Mouse (Mus musculus) midbrain, embryonic 12.5 days (tissue): ENCODE measurements around the gene Astn1. TPM values are rescaled to one million over a fixed set of nuclear protein-coding genes. Genes with fewer than 3 reads are reported as not detected.

ENCODE experiments used
- ATAC-seq: fragments of 200-750 bp; cut with Nextera tagmentation; 2 replicates; pipeline ENCODE4 v1.8.0; 2017; ENCODE audit warnings: low read depth, moderate TSS enrichment, moderate library complexity; ENCODE audit not compliant: low FRiP score
- H3K27ac ChIP-seq: fragments of 300-500 bp; sonication (generic); replicated peaks from 2 replicates; pipeline ENCODE4 v1.5.1; 2016; ENCODE audit warnings: mild to moderate bottlenecking
- H3K27me3 ChIP-seq: fragments of 300-500 bp; sonication (generic); 2 replicates; pipeline ENCODE4 v1.6.1; 2016; ENCODE audit warnings: mild to moderate bottlenecking
- H3K36me3 ChIP-seq: fragments of 300-500 bp; sonication (generic); 2 replicates; pipeline ENCODE4 v1.6.1; 2016
- H3K4me1 ChIP-seq: fragments of 300-500 bp; sonication (generic); 2 replicates; pipeline ENCODE4 v1.6.1; 2016
- H3K4me2 ChIP-seq: fragments of 300-500 bp; sonication (generic); replicated peaks from 2 replicates; pipeline ENCODE4 v1.6.1; 2016; ENCODE audit warnings: mild to moderate bottlenecking, moderate library complexity
- H3K4me3 ChIP-seq: fragments of 300-500 bp; sonication (generic); 2 replicates; pipeline ENCODE4 v1.5.1; 2016; ENCODE audit warnings: mild to moderate bottlenecking
- H3K9ac ChIP-seq: fragments of 300-500 bp; sonication (generic); replicated peaks from 2 replicates; pipeline ENCODE4 v1.6.1; 2016; ENCODE audit warnings: mild to moderate bottlenecking, moderate library complexity
- H3K9me3 ChIP-seq: fragments of 300-500 bp; sonication (generic); 2 replicates; pipeline ENCODE4 v1.6.1; 2016; ENCODE audit warnings: mild to moderate bottlenecking
- WGBS: fragments of 180-500 bp; shearing (Covaris S2); methylation state at CpG from one replicate; pipeline ENCODE4 v1.1.7; 2016; 5-methylcytosine and 5-hydroxymethylcytosine counted together
- polyA plus RNA-seq: library from polyadenylated mRNA; unstranded; fragments of >200 nt; fragmentation: Nextera tagmentation; extraction: Ambion mirVana; gene quantifications from 2 replicates; pipeline ENCODE4 v1.2.1, GENCODE M21; 2016

Gene Astn1
- polyA plus RNA-seq, 1 experiment from 2014 or later = 21.0 TPM

GRCm38 (mm10) chr1:158596726-158597448 lies 234.8 kb downstream of the Astn1 start:
- Histone ChIP-seq H3K4me2 (no peak overlapping the region), H3K36me3 (peaks cover 24% of the 10 kb centered on the region; the same call in 1 of the 2 replicates), H3K4me1 (no peaks in the 10 kb centered on the region), H3K9ac (no peak overlapping the region), H3K27ac (no peak overlapping the region), H3K9me3 (no peaks in the 10 kb centered on the region), H3K4me3 (no peak overlapping the region), H3K27me3 (no peaks in the 10 kb centered on the region)
- peak; percentile 54 for ATAC-seq
- WGBS = 42% methylated on average over 16 of the region's 16 CpGs

GRCm38 (mm10) chr1:158597996-158598395 lies 235.9 kb downstream of the Astn1 start:
- Histone ChIP-seq H3K4me2 (no peak overlapping the region), H3K36me3 (peaks cover 16% of the 10 kb centered on the region; the same call in 1 of the 2 replicates), H3K27me3 (no peaks in the 10 kb centered on the region), H3K4me3 (no peak overlapping the region), H3K9ac (no peak overlapping the region), H3K9me3 (no peaks in the 10 kb centered on the region), H3K27ac (no peak overlapping the region), H3K4me1 (no peaks in the 10 kb centered on the region)
- ATAC-seq = no peak
- WGBS = 85% methylated on average over 7 of the region's 7 CpGs

- H3K36me3 ChIP-seq = peaks cover 11% of the 10 kb centered on the region; the same call in 1 of the 2 replicates
- no peak overlapping the region for H3K9ac ChIP-seq
- H3K4me1 ChIP-seq = no peaks in the 10 kb centered on the region
Measured at GRCm38 (mm10) chr1:158599435-158599834, 237.4 kb downstream of the Astn1 start.

GRCm38 (mm10) chr1:158603056-158603455 lies 241.0 kb downstream of the Astn1 start:
- Histone ChIP-seq H3K27me3 (no peaks in the 10 kb centered on the region), H3K9ac (no peak overlapping the region), H3K9me3 (no peaks in the 10 kb centered on the region), H3K4me1 (no peaks in the 10 kb centered on the region), H3K27ac (no peak overlapping the region), H3K4me2 (no peak overlapping the region), H3K36me3 (peaks cover 23% of the 10 kb centered on the region), H3K4me3 (no peak overlapping the region)
- 19% methylated on average over 2 of the region's 2 CpGs for WGBS
- no peak for ATAC-seq

More at GRCm38 (mm10) chr1:158599435-158599834, 237.4 kb downstream of the Astn1 start:
- no peaks in the 10 kb centered on the region for H3K27me3 ChIP-seq
- no peak overlapping the region for H3K4me2 ChIP-seq
- H3K4me3 ChIP-seq = no peak overlapping the region
- H3K9me3 ChIP-seq = no peaks in the 10 kb centered on the region
- 90% methylated on average over 2 of the region's 2 CpGs for WGBS
- ATAC-seq = no peak
- no peak overlapping the region for H3K27ac ChIP-seq

- Histone ChIP-seq H3K4me3 (no peak overlapping the region), H3K9me3 (no peaks in the 10 kb centered on the region), H3K4me2 (no peak overlapping the region), H3K27ac (no peak overlapping the region), H3K9ac (no peak overlapping the region), H3K27me3 (no peaks in the 10 kb centered on the region), H3K36me3 (peaks cover 26% of the 10 kb centered on the region), H3K4me1 (no peaks in the 10 kb centered on the region)
- WGBS = 88% methylated on average over 1 of the region's 1 CpGs
- no peak for ATAC-seq
Measured at GRCm38 (mm10) chr1:158604149-158604548, 242.1 kb downstream of the Astn1 start.

- WGBS = 90% methylated on average over 4 of the region's 4 CpGs
- ATAC-seq = no peak
- Histone ChIP-seq H3K9ac (no peak overlapping the region), H3K4me2 (no peak overlapping the region), H3K4me3 (no peak overlapping the region), H3K9me3 (no peaks in the 10 kb centered on the region), H3K36me3 (peaks cover 27% of the 10 kb centered on the region), H3K4me1 (no peaks in the 10 kb centered on the region), H3K27me3 (no peaks in the 10 kb centered on the region), H3K27ac (no peak overlapping the region)
Measured at GRCm38 (mm10) chr1:158605597-158605996, 243.5 kb downstream of the Astn1 start.

GRCm38 (mm10) chr1:158606324-158606723 lies 244.3 kb downstream of the Astn1 start:
- H3K9me3 ChIP-seq = no peaks in the 10 kb centered on the region
- 89% methylated on average over 10 of the region's 10 CpGs for WGBS
- no peak overlapping the region for H3K4me2 ChIP-seq
- peaks cover 30% of the 10 kb centered on the region for H3K36me3 ChIP-seq
- H3K4me1 ChIP-seq = no peaks in the 10 kb centered on the region
- ATAC-seq = no peak
- H3K27ac ChIP-seq = no peak overlapping the region
- no peak overlapping the region for H3K9ac ChIP-seq
- no peaks in the 10 kb centered on the region for H3K27me3 ChIP-seq
- no peak overlapping the region for H3K4me3 ChIP-seq

GRCm38 (mm10) chr1:158607201-158607600 lies 245.1 kb downstream of the Astn1 start:
- no peak for ATAC-seq

GRCm38 (mm10) chr1:158615202-158615601 lies 253.1 kb downstream of the Astn1 start:
- ATAC-seq = no peak
- 95% methylated on average over 1 of the region's 1 CpGs for WGBS

More at GRCm38 (mm10) chr1:158607201-158607600, 245.1 kb downstream of the Astn1 start:
- no peaks in the 10 kb centered on the region for H3K9me3 ChIP-seq
- H3K36me3 ChIP-seq = peaks cover 34% of the 10 kb centered on the region
- no peak overlapping the region for H3K9ac ChIP-seq
- WGBS = 92% methylated on average over 1 of the region's 1 CpGs
- no peak overlapping the region for H3K4me2 ChIP-seq
- no peaks in the 10 kb centered on the region for H3K27me3 ChIP-seq
- H3K4me3 ChIP-seq = no peak overlapping the region
- no peak overlapping the region for H3K27ac ChIP-seq
- H3K4me1 ChIP-seq = no peaks in the 10 kb centered on the region

GRCm38 (mm10) chr1:158617943-158618342 lies 255.9 kb downstream of the Astn1 start:
- Histone ChIP-seq H3K9me3 (no peaks in the 10 kb centered on the region), H3K4me1 (no peaks in the 10 kb centered on the region), H3K9ac (no peak overlapping the region), H3K27ac (no peak overlapping the region), H3K27me3 (no peaks in the 10 kb centered on the region), H3K4me3 (no peak overlapping the region), H3K36me3 (peaks cover 11% of the 10 kb centered on the region), H3K4me2 (no peak overlapping the region)
- WGBS = 33% methylated on average over 4 of the region's 4 CpGs
- ATAC-seq = no peak

More at GRCm38 (mm10) chr1:158615202-158615601, 253.1 kb downstream of the Astn1 start:
- no peaks in the 10 kb centered on the region for H3K9me3 ChIP-seq
- peaks cover 31% of the 10 kb centered on the region for H3K36me3 ChIP-seq
- no peak overlapping the region for H3K27ac ChIP-seq
- H3K27me3 ChIP-seq = no peaks in the 10 kb centered on the region
- H3K9ac ChIP-seq = no peak overlapping the region
- H3K4me3 ChIP-seq = no peak overlapping the region
- H3K4me1 ChIP-seq = no peaks in the 10 kb centered on the region
- H3K4me2 ChIP-seq = no peak overlapping the region

- Histone ChIP-seq H3K27ac (no peak overlapping the region), H3K4me1 (no peaks in the 10 kb centered on the region), H3K36me3 (no peaks in the 10 kb centered on the region), H3K4me2 (no peak overlapping the region), H3K9me3 (no peaks in the 10 kb centered on the region), H3K9ac (no peak overlapping the region), H3K4me3 (no peak overlapping the region), H3K27me3 (no peaks in the 10 kb centered on the region)
- 92% methylated on average over 4 of the region's 4 CpGs for WGBS
- ATAC-seq = no peak
Measured at GRCm38 (mm10) chr1:158632935-158633334, 270.9 kb downstream of the Astn1 start.

GRCm38 (mm10) chr1:158633441-158633840 lies 271.4 kb downstream of the Astn1 start:
- Histone ChIP-seq H3K36me3 (no peaks in the 10 kb centered on the region), H3K27ac (no peak overlapping the region), H3K4me2 (no peak overlapping the region), H3K4me1 (no peaks in the 10 kb centered on the region), H3K27me3 (no peaks in the 10 kb centered on the region), H3K9me3 (no peaks in the 10 kb centered on the region), H3K9ac (no peak overlapping the region), H3K4me3 (no peak overlapping the region)
- no peak for ATAC-seq
- 80% methylated on average over 2 of the region's 2 CpGs for WGBS
